Mouse (Mus musculus): ENCODE results near the gene Gm10306.

Gm10306 gene

GRCm38 (mm10) chr4:94556265-94557054, at the start of gene Gm10306, which contains the start of gene Caap1:
Gene Gm10306, plus strand, starts transcription at chr4:94556546.
Gene Caap1, minus strand, starts transcription at chr4:94556796.
- DNase-seq, result peak; percentile 97

GRCm38 (mm10) chr4:94515366-94515765, 41.0 kb upstream of the Gm10306 start:
- no peak for DNase-seq

- DNase-seq, result peak; percentile 71 to 72
Measured at GRCm38 (mm10) chr4:94517631-94518030, 38.7 kb upstream of the Gm10306 start.

DNA sequence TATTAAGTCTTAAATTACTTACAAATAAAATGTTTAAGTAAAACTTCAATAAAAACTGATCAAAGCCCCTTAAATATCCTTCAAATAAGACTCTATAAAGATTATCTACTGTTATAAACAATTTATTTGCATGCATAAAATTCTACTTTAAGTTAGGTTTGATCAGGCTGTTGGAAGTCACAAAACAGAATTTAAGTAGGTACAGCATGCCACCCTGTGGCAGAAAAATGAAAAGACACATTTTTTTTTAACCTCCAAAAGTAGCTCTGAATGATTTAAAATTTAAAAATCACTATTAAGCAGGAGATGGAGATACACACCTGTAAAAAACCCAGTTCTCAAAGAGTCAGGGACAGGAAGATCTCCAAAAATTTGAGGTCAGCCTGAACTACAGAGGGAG, 33.0 kb upstream of the Gm10306 start:
- DNase-seq, result no peak

GRCm38 (mm10) chr4:94529448-94529847, 26.9 kb upstream of the Gm10306 start:
- no peak for DNase-seq

DNA sequence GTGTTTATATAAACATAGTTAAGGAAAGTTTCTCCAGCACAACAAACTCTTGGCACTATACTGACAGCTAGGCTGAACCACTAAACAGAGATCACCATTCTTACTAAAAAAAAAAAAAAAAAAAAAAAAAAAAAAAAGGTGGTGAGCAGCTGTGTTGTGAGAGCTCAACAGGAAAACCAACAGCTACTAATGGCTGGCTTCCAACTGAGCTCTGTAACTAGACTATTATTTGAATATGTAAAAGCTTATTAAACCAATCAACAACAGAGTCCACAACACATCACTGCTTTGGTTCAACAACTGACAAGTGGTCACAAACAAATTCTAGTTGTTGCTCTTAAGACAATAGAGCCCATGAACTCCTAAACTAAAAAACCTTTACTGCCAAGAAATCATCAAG, 23.1 kb upstream of the Gm10306 start:
- no peak for DNase-seq

DNA sequence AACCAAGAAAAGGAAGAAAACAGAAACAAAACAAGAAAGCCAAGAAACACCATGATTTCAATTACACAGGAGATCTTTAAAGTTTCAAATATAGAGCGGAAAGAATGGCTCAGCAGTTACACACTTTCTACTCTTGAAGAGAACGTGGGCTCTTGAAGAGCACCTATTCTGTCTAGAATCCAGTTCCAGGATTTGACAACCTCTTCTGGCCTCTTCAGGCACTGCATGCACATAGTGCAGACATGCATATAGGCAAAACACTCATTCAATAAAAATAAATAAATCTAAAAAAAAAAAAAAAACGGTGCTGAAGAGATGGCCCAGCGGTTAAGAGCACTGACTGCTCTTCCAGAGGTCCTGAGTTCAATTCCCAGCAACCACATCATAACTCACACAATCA, 13.3 kb upstream of the Gm10306 start:
- no peak for DNase-seq

DNA sequence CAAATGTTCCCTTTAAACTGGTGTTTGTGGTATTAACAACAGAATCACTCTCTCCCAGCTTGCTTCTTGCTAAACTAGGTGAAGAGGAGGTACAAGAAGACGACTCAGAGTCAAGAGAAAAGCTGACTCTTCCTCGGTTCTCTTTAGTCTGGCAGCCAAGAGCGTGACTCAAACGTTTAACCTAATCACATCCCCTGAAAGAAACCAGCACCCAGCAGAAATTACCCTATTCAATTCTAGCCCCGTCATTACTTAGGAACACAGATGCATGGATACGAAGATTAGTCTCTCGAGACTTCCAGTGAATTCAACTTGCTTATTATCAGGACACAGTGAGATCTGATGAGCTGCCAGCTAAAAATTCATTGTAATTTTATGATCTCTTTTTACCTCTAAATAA, 12.0 kb upstream of the Gm10306 start:
- DNase-seq, result no peak

GRCm38 (mm10) chr4:94554955-94555494, 1.3 kb upstream of the Gm10306 start:
- DNase-seq, result no peak

DNA sequence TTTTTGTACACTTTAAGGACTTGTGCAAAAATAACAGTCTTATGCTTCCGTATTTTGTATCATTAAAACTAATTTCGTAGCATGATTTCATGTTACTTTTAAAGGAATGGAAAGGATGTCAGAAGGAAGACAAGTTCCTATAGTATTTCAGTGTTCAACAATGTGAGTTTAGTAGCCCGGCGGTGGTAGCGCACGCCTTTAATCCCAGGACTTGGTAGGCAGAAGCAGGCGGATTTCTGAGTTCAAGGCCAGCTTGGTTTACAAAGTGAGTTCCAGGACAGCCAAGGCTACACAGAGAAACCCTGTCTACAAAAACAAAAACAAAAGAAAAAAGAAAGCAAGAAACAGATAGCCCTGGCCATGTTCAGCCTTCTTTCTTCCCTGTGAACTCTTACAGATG, 799 bp downstream of the Gm10306 start:
- DNase-seq, result peak; percentile 3 to 8

GRCm38 (mm10) chr4:94559266-94559665, 2.9 kb downstream of the Gm10306 start:
- DNase-seq, result no peak

GRCm38 (mm10) chr4:94560316-94560715, 4.0 kb downstream of the Gm10306 start:
- no peak for DNase-seq

DNA sequence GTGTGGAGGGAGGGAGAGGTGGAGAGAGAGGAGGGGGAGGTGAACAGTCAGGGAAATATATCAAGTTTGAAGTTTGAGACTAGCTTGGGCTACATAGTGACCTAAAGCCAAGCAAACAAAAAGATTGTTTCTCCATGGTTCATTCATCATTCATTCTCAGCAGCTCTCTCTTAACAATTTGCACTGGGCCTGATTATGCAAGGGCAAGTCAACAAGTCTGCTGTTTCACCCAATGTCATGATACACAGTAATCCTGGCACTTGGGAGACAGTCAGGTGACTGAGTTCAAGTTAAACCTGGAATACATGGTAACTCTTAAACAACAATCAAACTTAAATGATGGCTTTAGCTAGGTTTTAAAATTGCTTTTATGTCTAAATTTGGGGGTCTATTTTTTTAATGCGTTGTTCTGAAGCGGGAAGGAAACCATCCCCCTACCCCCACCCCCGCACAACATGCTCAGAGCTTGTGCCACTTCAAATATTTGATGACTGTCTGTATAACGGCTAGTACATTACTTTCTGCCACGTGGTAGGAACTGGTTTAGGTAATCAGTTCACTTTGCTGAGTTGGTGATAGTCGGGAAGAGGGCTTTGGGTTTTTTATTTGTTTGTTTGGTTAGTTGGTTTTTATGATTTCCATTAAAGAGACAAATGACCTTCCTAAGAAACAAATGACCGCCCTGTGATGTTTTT, 5.8 kb downstream of the Gm10306 start:
- no peak for DNase-seq

DNA sequence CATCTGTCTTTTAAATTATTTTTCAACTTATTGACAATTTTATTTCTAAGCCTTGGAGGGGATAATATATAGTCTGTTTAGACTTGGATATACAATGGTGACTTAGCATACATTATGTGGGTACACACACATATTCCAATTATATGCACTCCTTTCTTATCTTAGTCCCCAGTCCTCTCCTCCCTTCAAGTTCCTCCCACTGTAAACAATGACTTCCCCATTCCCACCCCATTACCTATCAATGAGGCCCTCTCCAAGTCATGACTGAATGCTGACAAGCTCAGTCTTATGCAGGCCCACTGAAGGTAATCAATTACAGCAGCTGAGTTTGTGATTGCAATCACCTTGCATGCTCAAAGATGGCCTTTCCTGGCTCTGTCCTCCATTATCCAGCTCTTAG, 8.0 kb downstream of the Gm10306 start:
- DNase-seq, result no peak

- DNase-seq, result peak in 1 of 2 experiments; percentile 12
Measured at GRCm38 (mm10) chr4:94572677-94573076, 16.3 kb downstream of the Gm10306 start.

DNA sequence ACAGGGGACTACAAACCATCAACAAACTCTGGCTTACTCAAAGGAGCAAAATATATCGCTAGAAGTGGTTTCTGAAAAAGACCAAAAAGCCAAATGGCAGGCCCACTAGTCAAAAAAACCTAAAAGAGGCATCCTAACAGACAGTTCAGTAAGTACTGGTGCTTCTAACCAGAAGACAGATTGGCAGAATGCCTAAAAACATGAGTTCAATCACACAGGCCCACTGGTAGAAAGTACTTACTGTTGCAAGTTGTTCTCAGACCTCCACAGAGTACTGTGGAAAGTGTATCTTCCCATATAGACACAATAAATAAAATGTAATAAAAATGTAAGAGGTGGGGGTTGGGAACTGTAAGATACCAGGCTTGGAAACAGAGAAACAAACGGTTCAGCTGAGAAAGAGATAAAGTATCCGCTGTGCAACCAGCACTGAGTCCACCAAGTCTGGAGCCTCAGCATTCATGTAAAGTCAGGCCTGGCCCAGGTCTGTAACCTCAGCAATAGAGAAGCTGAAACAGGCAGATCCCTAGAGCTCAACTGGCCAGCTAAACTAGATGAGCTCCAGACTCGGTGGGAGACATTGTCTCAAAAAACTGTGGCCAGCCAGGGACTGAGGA, 35.5 kb downstream of the Gm10306 start:
- no peak for DNase-seq

DNA sequence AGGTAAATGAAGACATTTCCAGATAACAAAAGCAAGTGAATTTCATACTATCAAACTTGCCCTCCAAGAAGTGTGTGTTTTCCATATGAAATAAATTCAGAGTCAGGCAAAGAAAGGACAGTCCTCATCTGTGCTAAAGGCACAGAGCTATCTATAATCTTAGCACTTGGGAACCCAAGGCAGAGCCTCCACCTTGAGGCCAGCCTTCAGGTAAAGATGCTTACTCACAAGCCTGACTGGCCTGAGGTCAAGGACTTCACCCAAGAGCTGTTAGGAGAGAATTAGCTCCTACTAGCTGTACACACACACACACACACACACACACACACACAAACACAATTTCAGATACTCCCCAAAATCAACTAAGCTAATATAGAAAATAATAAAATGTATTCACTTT, 36.4 kb downstream of the Gm10306 start:
- DNase-seq, result no peak

- peak in 1 of 2 experiments; percentile 29 for DNase-seq
Measured at GRCm38 (mm10) chr4:94601395-94601794, 45.0 kb downstream of the Gm10306 start.

DNA sequence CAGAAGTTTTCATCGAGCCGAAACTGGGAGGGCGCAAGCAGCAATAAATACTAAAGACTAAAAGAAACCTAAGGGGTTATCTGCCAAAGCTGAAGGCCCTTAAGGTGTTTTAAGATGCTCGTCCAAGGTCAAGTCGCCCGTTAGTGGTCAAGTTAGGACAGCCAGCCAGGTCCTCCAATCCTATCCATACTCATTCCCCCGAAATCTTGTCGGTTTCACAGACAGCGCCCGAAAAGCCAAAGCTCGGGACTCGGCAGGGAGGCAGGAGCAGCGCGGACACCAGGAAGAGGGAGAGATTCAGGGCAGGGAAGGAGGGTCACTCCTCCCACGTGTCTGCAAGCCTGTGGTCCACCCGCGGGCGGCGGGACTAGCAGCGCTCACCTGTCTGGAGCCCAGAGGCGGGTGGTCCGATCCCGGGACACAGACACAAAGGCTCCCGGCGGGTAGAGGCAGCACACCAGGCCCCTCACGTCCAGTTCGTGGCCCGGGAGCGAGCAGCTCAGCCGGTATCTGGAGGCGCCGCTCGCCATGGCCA, 46.2 kb downstream of the Gm10306 start:
- DNase-seq, result no peak

DNA sequence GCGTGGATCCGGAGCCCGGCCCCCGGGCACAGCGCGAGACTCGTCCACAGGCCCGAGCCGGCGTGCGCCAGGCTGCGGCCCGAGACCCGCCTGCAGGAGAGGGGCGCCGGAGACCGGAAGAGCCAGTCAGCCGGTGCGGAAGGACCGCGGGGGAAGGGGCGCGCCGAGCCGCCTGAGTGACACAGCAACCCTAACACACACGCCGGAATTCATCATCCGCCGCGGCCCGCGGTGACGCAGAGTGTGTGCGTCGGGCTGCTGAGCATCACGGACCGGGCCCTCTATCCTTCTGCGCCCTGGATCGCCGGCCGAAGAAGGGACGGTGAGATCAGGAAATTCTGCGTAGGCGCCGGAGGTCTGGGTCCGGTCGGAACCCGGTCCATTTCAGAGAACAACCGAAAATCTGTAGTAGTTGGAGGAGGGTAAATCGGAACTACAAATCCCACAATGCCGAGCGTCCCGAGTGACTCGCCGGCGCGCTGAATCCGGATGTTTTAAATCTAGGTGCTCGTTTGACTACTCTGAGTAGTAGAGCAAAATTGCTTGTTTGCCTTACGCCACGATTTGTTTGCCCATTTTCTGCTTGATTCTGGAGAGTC, 46.8 kb downstream of the Gm10306 start, which contains the start of gene Plaa:
Gene Plaa, minus strand, starts transcription at position 214 of the 599 bp plus-strand sequence.
- peak; percentile 94 to 96 for DNase-seq

DNA sequence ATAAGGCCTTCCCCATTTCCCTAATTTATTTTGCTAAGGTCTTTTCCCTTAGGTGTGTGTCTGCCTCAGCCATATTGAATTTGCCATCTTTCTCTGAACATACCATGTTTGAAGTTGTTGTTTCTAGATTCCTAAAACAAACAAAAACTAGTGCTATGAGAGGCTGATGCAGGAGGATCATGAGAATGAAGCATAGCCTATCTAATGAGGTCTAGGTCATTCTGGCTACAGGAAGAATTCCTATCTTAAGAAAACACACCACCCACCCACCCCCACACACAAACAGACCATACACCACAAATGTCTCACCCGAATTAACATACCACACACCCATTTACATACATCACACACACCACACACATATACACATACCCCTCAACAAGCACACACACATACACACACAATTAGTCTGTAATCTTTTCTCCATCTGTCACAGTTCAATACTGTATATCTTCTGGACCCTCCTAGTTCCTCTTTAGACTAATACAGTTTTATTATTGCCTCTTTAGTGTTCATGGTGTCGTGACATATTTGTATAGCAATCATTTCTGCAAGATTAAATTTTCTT, 48.2 kb downstream of the Gm10306 start:
- no peak for DNase-seq

DNA sequence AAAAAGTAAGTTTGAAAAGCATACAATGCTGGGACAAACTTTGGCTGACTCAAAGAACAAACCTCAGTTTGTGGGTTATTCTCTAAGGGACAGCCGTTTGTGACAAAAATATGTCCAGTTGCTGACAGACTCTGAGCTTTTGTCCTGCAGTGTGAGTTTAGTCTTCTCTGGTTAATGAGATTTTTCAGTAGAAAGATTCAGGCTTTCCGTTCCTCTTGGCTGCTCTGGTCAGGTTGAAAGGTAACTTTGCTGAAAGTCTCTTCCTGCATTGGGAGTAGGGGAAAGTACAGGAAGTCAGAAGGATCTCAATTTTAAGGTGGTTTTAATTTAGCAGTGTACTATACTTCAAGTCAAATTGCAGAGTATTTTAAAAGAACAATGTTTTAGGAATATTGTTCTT, 49.2 kb downstream of the Gm10306 start:
- no peak for DNase-seq
